Mouse (Mus musculus): ENCODE results near the gene 5730455P16Rik. TPM values are rescaled to one million over a fixed set of nuclear protein-coding genes. Genes with fewer than 3 reads are reported as not detected.
"Not testable (repeated sequence)": the region's sequence is repeated elsewhere in the genome, so short reads cannot be mapped to it uniquely, and the experiment has no call there.

5730455P16Rik gene
- total RNA-seq (2021): 10 to 100 TPM; 23.5 to 25.2 TPM
- long read RNA-seq, experiment 1, full-length matches to known transcripts: 3 of 6 reads
- long read RNA-seq, experiment 1, partial matches to known transcripts: 1 of 6 reads
- long read RNA-seq, experiment 1, other reads (novel, unspliced or antisense): 2 of 6 reads
- long read RNA-seq, experiment 2, full-length matches to known transcripts: 18 of 31 reads
- long read RNA-seq, experiment 2, partial matches to known transcripts: 1 of 31 reads
- long read RNA-seq, experiment 2, other reads (novel, unspliced or antisense): 12 of 31 reads

DNA sequence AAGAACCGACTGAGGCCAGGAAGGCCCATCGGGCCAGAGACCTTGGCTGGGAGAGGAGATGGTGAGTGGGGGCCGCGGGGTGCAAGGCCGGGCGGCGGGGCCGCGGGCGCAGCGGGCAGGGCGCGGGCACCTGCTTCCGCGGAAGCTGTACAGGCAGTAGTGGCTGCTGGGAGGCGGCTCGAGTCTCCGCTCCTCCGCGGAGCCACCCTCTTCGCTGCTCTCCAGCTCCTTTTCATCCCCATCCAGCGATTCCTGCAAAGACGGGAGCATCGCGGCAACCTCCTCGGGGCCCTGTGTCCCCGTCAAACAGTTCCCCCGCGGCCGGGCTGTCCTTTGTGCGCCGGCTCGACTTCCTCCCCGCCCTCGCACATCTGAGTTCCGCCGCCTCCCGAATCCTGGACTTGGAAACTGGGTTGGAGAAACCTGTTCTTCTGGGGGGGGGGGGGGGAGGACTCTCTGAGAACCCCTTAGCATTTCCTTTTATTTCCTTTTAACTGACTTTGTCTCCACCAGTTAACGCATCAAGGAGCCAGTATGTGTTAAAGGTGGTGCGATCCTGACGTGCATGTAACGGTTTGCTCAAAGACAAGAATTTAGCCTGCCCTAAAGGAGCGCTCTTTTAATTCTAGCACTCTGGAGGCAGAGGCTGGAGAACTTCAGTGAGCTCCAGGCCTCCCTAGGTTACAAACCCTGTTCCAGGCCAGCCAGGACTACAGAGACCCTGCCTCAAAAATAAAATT is at the start of gene 5730455P16Rik:
5730455P16Rik (minus strand) TSS at position 323 of the 740 bp plus-strand sequence.
- DNase-seq (ENCODE audit: low spot score in 2 of 2): peak; percentile 62 to 71

GRCm38 (mm10) chr11:80426029-80426813 is 48.4 kb upstream of the 5730455P16Rik start:
- DNase-seq (ENCODE audit: low spot score in 2 of 2): not testable (repeated sequence)

- no peak for DNase-seq (ENCODE audit: low spot score in 2 of 2)
Measured at GRCm38 (mm10) chr11:80425247-80425778, 47.5 kb upstream of the 5730455P16Rik start.

DNA sequence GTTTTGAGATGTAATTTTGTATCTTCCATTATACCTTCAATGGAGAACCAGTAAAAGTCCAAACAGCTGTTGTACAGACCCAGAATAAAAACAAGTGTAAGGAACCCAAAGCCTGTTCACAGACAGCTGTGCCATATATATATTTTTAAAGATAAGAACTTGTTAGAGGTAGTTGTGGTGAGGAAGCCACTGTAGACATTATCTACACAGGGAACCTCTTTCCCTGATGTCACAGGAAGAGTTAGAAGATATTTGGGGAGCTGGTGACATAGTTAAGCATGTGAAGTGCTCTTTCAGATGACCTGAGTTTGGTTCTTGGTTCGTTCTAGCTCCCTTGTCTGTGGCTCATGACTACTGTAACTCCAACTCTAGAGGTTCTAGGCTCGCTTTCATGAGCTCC is 46.9 kb upstream of the 5730455P16Rik start:
- no peak for DNase-seq (ENCODE audit: low spot score in 2 of 2)

GRCm38 (mm10) chr11:80421421-80422047 is 43.7 kb upstream of the 5730455P16Rik start:
- DNase-seq (ENCODE audit: low spot score in 2 of 2): no peak

DNA sequence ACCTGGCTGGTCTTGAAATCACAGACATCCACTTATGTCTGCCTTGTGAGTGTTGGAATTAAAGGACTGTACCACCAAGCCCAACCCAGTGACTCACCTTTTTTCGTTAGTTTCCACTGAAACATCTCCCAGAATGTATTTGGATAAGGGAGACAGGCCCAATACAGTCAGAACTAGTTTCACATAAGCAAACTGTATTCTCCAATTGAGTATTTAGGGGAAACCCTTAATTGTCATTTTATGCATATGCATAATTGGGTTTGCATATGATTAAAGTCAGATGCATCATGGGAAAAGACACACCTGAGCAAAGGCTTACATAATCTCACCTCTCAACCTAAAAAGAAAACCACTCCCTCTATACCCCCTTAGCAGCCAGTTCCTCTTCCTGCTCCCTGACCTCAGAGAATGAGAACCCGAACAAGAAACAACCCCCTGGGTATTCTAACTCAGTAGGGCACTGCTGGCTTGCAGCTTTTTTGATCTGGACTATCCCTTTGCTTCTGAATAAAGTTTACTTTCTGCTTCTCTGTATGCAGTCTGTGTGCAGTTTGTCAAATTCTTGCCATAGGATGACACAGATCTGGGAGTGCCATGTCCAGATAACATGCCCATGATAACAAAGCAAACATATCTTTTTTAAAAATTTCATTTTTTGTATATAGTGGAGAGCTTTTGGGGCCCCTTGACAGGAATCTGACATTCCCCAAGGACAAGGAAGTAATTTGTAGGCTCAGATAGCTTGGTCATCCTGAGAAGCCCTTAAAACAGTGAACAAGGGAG is 42.6 kb upstream of the 5730455P16Rik start:
- no peak for DNase-seq (ENCODE audit: low spot score in 2 of 2)

- DNase-seq (ENCODE audit: low spot score in 2 of 2): no peak
Measured at GRCm38 (mm10) chr11:80419743-80420142, 41.9 kb upstream of the 5730455P16Rik start.

- no peak for DNase-seq (ENCODE audit: low spot score in 2 of 2)
Measured at GRCm38 (mm10) chr11:80417085-80417484, 39.3 kb upstream of the 5730455P16Rik start.

DNA sequence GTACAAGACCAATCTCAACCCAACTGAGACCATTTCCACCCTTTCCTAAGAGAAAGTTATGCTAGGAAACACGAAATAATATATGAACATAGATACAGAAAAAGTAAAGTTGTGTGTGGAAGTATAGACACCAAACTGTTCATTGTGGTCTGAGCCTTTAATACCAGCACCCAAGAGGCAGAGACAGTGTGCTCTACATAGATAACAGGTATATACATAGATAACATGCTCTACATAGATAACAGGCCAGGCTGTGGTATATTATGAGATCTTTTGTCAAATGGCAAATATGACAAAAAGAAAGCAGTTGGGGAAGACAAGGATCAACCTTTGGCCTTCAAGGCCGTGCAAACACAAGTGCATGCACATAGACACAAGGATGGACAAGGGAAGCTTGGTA is 32.5 kb upstream of the 5730455P16Rik start:
- no peak for DNase-seq (ENCODE audit: low spot score in 2 of 2)

DNA sequence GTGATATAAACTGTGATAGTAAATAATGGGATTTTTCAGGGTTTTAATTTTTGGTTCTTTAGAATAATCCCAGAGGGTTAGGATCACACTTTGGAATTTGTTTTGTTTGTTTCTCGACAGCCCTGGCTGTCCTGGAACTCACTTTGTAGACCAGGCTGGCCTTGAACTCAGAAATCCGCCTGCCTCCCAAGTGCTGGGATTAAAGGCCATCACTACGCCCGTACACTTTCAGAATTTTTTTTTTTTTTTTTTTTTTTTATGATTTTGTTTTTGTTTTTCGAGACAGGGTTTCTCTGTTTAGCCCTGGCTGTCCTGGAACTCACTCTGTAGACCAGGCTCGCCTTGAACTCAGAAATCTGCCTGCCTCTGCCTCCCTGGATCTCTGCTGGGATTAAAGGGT is 30.0 kb upstream of the 5730455P16Rik start:
- DNase-seq (ENCODE audit: low spot score in 2 of 2): not testable (repeated sequence)

- no peak for DNase-seq (ENCODE audit: low spot score in 2 of 2)
Measured at GRCm38 (mm10) chr11:80396617-80397016, 18.8 kb upstream of the 5730455P16Rik start.

DNA sequence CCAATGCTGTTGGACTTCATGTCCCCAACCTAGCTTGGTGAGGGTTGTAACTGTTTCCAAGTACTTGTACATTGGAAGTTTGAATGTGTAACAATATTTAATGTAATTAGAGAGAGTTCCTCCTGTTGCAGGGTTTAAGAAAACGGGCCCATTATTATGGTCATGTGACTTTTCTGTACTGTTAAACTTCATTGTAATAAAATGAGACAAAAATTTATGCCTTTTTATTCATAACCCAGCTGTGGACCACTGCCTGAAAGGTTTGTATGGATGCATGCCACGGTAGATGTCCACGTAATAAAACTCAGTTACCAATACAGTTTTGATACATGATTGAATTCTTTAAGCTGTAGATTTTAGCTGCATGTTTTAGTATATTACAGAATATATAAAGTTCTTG is 18.1 kb upstream of the 5730455P16Rik start:
- DNase-seq (ENCODE audit: low spot score in 2 of 2): no peak

DNA sequence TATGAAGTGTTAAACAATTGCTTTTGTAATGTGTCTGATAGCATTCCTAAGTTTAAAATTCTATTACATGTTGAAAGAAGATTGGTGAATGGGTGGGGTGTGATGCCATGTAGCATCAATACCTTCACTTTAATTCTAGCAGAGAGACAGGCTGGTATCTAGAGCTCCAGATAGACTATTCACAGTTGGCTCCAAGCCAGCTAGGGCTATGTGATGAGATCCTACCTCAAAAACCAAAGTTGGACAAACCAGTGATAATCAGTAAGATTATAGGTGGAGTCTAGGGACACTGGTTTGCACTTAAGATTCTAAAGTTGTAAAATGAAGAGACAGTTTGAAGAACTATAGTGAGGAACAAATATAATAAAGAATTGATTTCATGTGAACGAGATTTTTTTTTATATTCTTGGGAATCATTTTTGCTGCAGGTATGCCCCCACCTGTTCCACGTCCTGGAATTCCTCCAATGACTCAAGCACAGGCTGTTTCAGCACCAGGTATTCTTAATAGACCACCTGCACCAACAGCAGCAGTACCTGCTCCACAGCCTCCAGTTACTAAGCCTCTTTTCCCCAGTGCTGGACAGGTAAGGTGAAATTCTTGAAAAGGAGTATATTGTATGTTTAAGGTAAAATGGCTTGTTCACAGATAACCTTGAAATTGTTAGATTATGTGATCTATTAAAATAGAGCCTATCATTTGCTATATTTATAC is 13.7 kb upstream of the 5730455P16Rik start:
- no peak for DNase-seq (ENCODE audit: low spot score in 2 of 2)

- no peak for DNase-seq (ENCODE audit: low spot score in 2 of 2)
Measured at GRCm38 (mm10) chr11:80389885-80390284, 12.1 kb upstream of the 5730455P16Rik start.

DNA sequence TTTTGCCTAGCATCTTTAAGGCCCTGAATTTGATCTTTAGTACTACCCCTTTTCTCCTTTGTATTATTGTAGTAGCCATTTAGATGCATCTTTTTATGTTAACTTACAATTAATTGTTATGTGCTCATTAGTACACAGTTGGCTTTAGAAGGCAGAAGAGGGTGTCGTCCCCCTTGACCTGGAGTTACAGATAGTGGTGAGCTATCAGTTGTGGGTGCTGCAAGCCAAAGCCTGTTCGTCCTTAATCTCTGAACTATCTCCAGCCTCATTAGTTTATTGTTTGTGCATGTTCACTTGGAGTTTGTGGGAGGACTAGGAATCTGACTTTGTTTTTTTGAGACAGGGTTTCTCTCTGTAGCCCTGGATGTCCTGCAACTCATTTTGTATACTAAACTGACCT is 9.0 kb upstream of the 5730455P16Rik start:
- DNase-seq (ENCODE audit: low spot score in 2 of 2): no peak

DNA sequence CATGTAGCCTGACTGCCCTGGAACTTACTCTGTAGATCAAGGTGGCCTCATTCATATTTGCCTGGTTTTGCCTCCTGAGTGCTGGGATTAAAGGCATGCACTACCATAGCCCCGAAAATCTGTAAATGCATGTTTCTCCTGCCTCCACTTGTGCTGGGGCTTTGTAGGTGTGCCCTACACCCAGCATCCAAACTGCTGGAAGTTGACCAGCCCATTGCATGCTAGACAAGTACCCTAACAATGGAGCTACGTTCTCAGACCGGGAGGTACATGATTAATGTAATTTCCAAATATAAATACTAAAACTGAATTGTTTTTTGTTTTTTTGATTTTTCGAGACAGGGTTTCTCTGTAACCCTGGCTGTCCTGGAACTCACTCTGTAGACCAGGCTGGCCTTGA is 7.2 kb upstream of the 5730455P16Rik start:
- no peak for DNase-seq (ENCODE audit: low spot score in 2 of 2)

DNA sequence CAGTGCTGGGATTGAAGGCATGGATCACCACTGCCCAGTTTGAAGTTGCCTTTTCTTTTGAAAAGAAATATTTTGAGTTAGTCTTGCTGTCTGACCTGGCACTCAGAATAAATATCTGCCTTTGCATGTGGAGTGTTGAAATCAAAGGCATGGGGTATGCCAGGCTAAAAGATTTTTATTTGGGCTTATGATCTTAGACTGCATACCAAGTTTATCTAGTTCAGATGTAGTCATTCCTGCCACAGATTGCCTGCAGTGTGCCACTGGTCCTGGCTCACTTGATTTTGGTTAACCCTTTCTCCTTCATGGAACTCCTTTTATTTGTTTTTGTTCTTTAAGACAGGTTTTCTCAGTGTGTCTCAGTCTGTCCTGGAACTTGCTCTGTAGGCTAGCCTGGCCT is 6.6 kb upstream of the 5730455P16Rik start:
- no peak for DNase-seq (ENCODE audit: low spot score in 2 of 2)

DNA sequence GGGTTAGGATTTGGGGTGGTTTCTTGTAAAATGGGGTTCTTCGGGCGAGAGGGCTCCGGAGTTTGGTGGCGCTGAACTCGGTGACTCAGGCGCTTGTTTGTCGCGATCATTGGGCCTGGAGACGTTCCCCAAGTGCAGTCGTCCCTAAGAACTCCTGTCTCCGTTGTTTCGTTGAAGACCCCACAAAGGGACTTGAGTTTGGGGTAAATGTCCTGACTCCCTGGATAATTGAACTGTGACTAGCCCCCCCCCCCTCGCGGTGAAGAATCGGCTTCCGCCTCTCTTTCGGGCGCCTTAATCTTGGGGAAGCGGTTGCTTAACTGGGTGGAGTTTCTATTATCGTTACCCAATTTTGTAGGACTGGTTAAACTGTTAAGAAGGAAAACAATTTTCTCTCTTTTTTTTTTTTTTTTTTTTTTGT is 5.8 kb upstream of the 5730455P16Rik start:
- no peak for DNase-seq (ENCODE audit: low spot score in 2 of 2)

GRCm38 (mm10) chr11:80383019-80383625 is 5.3 kb upstream of the 5730455P16Rik start, which contains the start of gene Zfp207:
Gene Zfp207 (plus strand): TSS chr11:80383279.
- DNase-seq (ENCODE audit: low spot score in 2 of 2): peak; percentile 93 to 97
